Mouse (Mus musculus) bone marrow, adult 2 months (tissue): Measurements from ENCODE around the gene Grasp. TPM values are rescaled to one million over a fixed set of nuclear protein-coding genes. Genes with fewer than 3 reads are reported as not detected.
A peak's percentile ranks its signal among the peaks of the same experiment; 100 is the strongest.

Source experiments
- H3K27ac ChIP-seq: fragments of 200-500 bp; 2 replicates; pipeline ENCODE4 v1.5.1; 2012; ENCODE audit warnings: low read depth, mild to moderate bottlenecking, control low read depth, inconsistent platforms, low read length; ENCODE audit not compliant: control insufficient read depth, poor library complexity, insufficient read depth
- H3K4me1 ChIP-seq: fragments of 200-500 bp; 2 replicates; pipeline ENCODE4 v1.6.1; 2011; ENCODE audit warnings: low read length; ENCODE audit not compliant: control insufficient read depth, insufficient read depth
- H3K4me3 ChIP-seq: fragments of 200-500 bp; replicated peaks from 2 replicates; pipeline ENCODE3; 2011; ENCODE audit warnings: mild to moderate bottlenecking, low read depth, low read length, control low read depth; ENCODE audit not compliant: control insufficient read depth
- CTCF ChIP-seq: fragments of 200-500 bp; IDR thresholded peaks from 2 replicates; pipeline ENCODE4 v1.5.1; 2011; ENCODE audit warnings: low read length, control low read depth; ENCODE audit not compliant: control insufficient read depth, insufficient read depth
- POLR2A ChIP-seq: fragments of 200-500 bp; IDR thresholded peaks from 2 replicates; pipeline ENCODE4 v1.6.1; 2011; ENCODE audit warnings: low read depth, mild to moderate bottlenecking, control low read depth, low read length, borderline replicate concordance; ENCODE audit not compliant: control insufficient read depth
- WGBS: fragments of 180-500 bp; shearing (Covaris S2); methylation state at CpG from one replicate; pipeline ENCODE4 v1.1.7; 2018; 5-methylcytosine and 5-hydroxymethylcytosine counted together
- polyA plus RNA-seq: library from polyadenylated mRNA; stranded (reverse); fragments of >200 nt; gene quantifications from 2 replicates; pipeline ENCODE4 v1.2.4, GENCODE M21; 2011; ENCODE audit warnings: low replicate concordance; ENCODE audit not compliant: missing spikeins, insufficient read depth, insufficient read length

Grasp gene
- polyA plus RNA-seq, 1 experiment, result 2.5 TPM

DNA sequence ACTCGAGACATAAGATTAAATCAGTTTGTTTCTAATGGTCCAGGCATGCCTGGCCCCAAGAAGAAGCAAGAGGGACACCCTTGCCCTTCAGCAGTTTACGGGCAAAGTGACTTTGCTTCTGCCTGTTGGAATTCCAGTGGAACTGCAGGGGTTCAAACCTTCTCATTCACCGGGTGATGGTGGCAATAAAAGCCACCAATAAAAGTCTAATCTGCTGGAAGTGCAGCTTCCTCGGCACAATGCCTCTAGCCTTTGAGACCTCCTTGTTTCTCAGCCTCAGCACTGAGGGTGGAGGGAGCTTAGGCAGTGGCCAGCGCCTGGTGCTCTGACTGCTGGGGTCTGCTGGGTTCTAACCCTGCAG lies 42.9 kb upstream of the Grasp start:
- Histone ChIP-seq H3K4me1 (no peaks in the 10 kb centered on the region; the same call in 1 of the 2 replicates), H3K27ac (no peak overlapping the region), H3K4me3 (no peak overlapping the region)
- 59% methylated on average over 5 of the region's 5 CpGs for WGBS
- TF ChIP-seq POLR2A, result no peak
- TF ChIP-seq CTCF, result no peak

DNA sequence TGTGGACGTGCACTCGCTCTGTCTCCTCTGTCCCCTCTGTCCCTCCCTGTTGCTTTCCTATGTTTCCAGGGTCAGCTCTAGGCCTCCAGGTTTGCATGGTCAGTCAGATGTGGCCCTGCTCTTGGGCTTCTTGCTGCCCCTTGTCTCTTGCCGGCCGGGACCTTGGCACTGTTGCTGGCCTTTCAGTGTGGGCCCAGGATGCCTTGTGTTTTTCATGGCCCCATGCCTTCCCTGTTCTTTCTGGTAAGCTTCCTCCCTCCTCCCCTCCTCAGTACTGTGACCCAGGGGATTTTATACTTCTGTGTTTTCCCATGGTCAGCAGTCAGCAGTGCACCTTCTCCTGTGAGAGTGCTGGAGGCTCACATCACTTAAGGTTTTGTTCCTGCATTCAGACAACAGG lies 42.5 kb upstream of the Grasp start:
- TF ChIP-seq POLR2A (no peak), CTCF (no peak)
- Histone ChIP-seq H3K27ac (no peak overlapping the region), H3K4me3 (no peak overlapping the region), H3K4me1 (no peaks in the 10 kb centered on the region; the same call in 1 of the 2 replicates)
- WGBS, result 73% methylated on average over 4 of the region's 4 CpGs

DNA sequence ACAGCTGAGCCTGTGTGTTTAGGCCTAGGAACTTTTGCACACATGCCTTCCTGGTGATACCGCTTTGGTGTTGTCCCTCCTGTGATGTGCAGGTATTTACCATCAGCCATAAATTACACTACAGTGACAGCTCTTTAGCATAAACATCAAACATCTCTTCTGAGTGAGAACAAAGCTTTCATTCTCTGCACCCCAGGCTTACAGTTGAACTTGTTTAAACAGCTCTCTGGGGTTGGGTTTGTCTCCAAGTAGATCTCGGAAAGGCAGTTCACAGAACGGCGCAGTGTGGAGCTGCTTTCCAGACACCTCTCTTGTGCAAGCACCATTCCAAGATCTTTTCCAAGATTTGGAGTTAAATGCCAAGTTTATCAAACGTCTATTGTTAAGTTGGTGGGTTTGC lies 41.3 kb upstream of the Grasp start:
- no peak for TF ChIP-seq POLR2A
- no peak for TF ChIP-seq CTCF
- no peak overlapping the region for H3K4me3 ChIP-seq
- no peak overlapping the region for H3K27ac ChIP-seq
- no peaks in the 10 kb centered on the region; the same call in 1 of the 2 replicates for H3K4me1 ChIP-seq
- WGBS, result 82% methylated on average over 5 of the region's 5 CpGs

DNA sequence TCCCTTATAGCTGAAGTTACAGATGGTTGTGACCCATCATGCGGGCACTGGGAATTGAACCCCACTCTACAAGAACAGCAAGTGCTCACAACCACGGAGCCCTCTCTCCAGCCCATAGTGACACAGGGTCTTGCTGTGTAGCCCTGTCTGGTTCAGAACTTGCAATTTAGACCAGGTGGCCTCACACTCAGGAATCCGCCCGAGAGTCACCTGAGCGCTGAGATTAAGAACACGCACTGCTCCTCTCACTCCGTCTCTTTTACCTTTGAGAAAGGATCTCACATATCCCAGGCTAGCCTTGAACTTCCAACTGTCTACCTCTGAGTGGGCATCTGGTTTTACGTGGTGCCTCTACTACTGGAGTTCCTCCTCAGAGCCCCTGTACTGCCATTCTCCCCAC lies 39.7 kb upstream of the Grasp start:
- H3K4me1 ChIP-seq, result peaks cover 2% of the 10 kb centered on the region; the same call in 1 of the 2 replicates
- TF ChIP-seq CTCF (no peak), POLR2A (no peak)
- 86% methylated on average over 8 of the region's 8 CpGs for WGBS
- H3K27ac ChIP-seq, result no peak overlapping the region
- no peak overlapping the region for H3K4me3 ChIP-seq

DNA sequence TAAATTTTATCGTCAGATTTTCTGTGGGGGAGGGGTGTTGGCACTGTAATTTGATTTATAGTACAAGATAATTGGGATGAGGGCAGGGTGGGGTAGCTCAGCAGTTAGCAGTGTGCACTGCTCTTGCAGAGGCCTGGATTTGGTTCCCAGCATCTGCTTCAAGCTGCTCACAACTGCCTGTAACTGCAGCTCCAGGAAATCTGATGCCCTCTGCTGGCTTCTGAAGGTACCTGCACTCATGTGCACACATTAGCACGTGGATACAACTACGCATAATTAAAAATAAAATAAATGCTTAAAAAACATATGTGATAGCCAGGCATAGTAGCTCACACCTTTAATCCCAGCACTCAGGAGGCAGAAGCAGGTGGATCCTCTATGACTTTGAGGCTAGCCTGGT lies 38.4 kb upstream of the Grasp start:
- WGBS, result 91% methylated on average over 3 of the region's 3 CpGs
- TF ChIP-seq POLR2A, result no peak
- 0 out of 2 replicates have a peak, but pooled peaks have one; percentile 3 for TF ChIP-seq CTCF
- Histone ChIP-seq H3K27ac (no peak overlapping the region), H3K4me1 (peaks cover 5% of the 10 kb centered on the region), H3K4me3 (no peak overlapping the region)

DNA sequence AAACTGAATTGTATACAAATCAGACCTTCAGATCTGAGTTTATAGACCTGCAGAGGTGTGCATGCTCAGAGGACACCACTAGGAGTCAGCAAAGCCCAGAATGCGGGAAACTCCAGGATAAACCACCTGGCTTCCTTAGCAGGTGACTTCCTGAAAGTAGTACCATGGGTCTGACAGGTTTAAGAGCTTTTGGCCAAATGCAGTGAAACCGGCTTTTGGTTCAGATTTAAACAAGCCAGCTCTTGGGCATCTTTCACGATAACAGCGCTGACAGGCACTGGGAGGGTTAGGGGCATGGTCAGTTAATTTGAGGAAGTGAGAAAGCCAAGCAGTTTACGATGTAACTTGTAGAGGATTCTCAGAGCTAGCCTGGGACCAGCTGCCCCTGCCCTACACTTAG lies 36.1 kb upstream of the Grasp start:
- peaks cover 12% of the 10 kb centered on the region for H3K4me1 ChIP-seq
- no peak overlapping the region for H3K27ac ChIP-seq
- H3K4me3 ChIP-seq, result no peak overlapping the region
- TF ChIP-seq POLR2A (no peak), CTCF (no peak)
- whole genome bisulfite sequencing, result 11% methylated on average over 5 of the region's 5 CpGs

DNA sequence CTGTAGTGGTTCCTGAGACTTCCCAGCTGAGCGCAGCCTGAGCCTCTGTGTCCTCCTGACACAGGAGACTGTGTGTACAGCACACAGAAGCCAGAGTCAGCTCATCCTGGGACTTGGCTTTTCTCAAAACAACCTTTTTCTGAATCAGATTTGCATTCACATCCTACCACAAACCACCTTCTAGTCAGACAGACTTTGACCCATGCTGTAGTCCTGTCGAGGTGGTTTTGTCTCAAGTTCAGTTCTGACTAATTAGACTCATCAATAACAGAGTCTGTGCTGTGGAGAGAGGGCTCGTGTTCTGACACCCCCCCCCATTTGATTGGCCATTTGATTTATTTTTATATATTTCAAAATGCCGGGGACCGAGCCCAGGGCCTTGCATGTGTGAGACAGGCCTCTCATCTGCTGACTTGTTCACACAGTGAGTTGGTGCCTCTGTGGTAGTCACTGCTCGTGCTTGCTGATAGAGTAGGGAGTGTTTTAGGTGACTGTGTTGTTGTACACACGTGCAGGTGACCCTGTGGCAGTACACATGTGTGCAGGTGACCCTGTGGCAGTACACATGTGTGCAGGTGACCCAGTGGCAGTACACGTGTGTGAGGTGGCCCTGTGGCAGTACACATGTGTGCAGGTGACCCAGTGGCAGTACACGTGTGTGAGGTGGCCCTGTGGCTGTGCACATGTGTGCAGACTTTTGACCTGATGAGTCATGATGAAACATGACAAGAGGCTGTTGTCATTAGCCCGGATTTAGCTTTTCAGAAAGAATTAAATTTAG lies 33.8 kb upstream of the Grasp start:
- Histone ChIP-seq H3K27ac (no peak overlapping the region), H3K4me1 (peaks cover 12% of the 10 kb centered on the region), H3K4me3 (no peak overlapping the region)
- no peak for TF ChIP-seq CTCF
- no peak for TF ChIP-seq POLR2A
- WGBS, result 62% methylated on average over 10 of the region's 10 CpGs

DNA sequence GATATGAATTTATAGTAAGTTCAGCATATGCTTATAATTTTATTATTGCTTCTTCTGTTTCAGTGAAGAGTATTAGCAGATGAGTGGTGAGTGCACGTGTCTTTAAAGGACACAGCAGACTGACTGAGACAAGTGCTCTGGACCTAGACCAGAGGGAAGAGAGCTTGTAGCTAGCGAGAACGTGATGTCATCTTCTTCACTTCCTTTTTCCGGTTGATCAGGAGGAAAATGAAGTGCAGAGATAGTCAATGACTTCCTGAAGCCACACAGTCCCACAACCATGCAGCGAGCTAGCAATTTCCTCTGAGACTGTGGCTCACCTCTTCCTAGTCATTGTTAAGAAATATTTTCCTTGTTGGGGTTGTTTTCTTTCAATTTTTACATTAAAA lies 33.2 kb upstream of the Grasp start:
- Histone ChIP-seq H3K27ac (no peak overlapping the region), H3K4me3 (no peak overlapping the region), H3K4me1 (peaks cover 14% of the 10 kb centered on the region)
- no peak for TF ChIP-seq POLR2A
- TF ChIP-seq CTCF, result no peak
- 13% methylated on average over 5 of the region's 5 CpGs for WGBS
